Mouse (Mus musculus): Measurements from ENCODE around the gene Zfp704.

- TF ChIP-seq CTCF (conservative IDR thresholded peaks at IDR 0.05; ENCODE audit: low read length) = no peak
- no peak for TF ChIP-seq NANOG (IDR thresholded peaks at IDR 0.05; ENCODE audit: borderline replicate concordance, low read length)
- no peak for TF ChIP-seq POU5F1 (IDR thresholded peaks at IDR 0.05; ENCODE audit: borderline replicate concordance, low read length)
Observed at GRCm38 (mm10) chr3:9600577-9600976, 9.3 kb downstream of the Zfp704 start.
